Mouse (Mus musculus) embryonic facial prominence, embryonic 14.5 days (tissue): Measurements from ENCODE around the gene Aoc3. TPM values are rescaled to one million over a fixed set of nuclear protein-coding genes. Genes with fewer than 3 reads are reported as not detected.
A peak's percentile ranks its signal among the peaks of the same experiment; 100 is the strongest.

ENCODE experiments used
- ATAC-seq: fragments of 200-750 bp; cut with Nextera tagmentation; 2 replicates; pipeline ENCODE4 v1.8.0; 2017; ENCODE audit warnings: low read depth, moderate number of reproducible peaks, moderate TSS enrichment
- DNase-seq: peaks from one replicate; pipeline ENCODE4 v3.0.0-alpha.2; 2015; ENCODE audit warnings: low spot score
- H3K27ac ChIP-seq: fragments of 300-500 bp; sonication (generic); replicated peaks from 2 replicates; pipeline ENCODE4 v1.5.1; 2014; ENCODE audit warnings: low read depth, mild to moderate bottlenecking, low read length, moderate library complexity
- H3K27me3 ChIP-seq: fragments of 300-500 bp; sonication (generic); replicated peaks from 2 replicates; pipeline ENCODE4 v1.6.1; 2014; ENCODE audit warnings: low read length; ENCODE audit not compliant: control insufficient read depth, insufficient read depth
- H3K36me3 ChIP-seq: fragments of 300-500 bp; sonication (generic); 2 replicates; pipeline ENCODE4 v1.6.1; 2014; ENCODE audit warnings: low read length, mixed read lengths; ENCODE audit not compliant: control insufficient read depth, insufficient read depth
- H3K4me1 ChIP-seq: fragments of 300-500 bp; sonication (generic); 2 replicates; pipeline ENCODE4 v1.6.1; 2014; ENCODE audit warnings: antibody characterized with exemption, low read length; ENCODE audit not compliant: control insufficient read depth, insufficient read depth
- H3K4me2 ChIP-seq: fragments of 300-500 bp; sonication (generic); 2 replicates; pipeline ENCODE4 v1.6.1; 2014; ENCODE audit warnings: low read depth, mild to moderate bottlenecking, low read length, moderate library complexity, mixed read lengths
- H3K4me3 ChIP-seq: fragments of 300-500 bp; sonication (generic); 2 replicates; pipeline ENCODE4 v1.5.1; 2014; ENCODE audit warnings: low read depth, mild to moderate bottlenecking, low read length
- H3K9ac ChIP-seq: fragments of 300-500 bp; sonication (generic); 2 replicates; pipeline ENCODE4 v1.6.1; 2014; ENCODE audit warnings: low read depth, mild to moderate bottlenecking, low read length, moderate library complexity, mixed read lengths
- H3K9me3 ChIP-seq: fragments of 300-500 bp; sonication (generic); 2 replicates; pipeline ENCODE4 v1.6.1; 2016; ENCODE audit warnings: low read length; ENCODE audit not compliant: control insufficient read depth
- WGBS: fragments of 180-500 bp; shearing (Covaris S2); extraction: QIAGEN DNeasy Blood & Tissue Kit; methylation state at CpG from one replicate; pipeline ENCODE4 v1.1.7; 2014; 5-methylcytosine and 5-hydroxymethylcytosine counted together
- polyA plus RNA-seq: library from polyadenylated mRNA; unstranded; fragments of >200 nt; fragmentation: Nextera tagmentation; extraction: Ambion mirVana; gene quantifications from 2 replicates; pipeline ENCODE4 v1.2.1, GENCODE M21; 2014

Aoc3 gene
- polyA plus RNA-seq, 1 experiment from 2014 or later: 2.4 TPM

DNA sequence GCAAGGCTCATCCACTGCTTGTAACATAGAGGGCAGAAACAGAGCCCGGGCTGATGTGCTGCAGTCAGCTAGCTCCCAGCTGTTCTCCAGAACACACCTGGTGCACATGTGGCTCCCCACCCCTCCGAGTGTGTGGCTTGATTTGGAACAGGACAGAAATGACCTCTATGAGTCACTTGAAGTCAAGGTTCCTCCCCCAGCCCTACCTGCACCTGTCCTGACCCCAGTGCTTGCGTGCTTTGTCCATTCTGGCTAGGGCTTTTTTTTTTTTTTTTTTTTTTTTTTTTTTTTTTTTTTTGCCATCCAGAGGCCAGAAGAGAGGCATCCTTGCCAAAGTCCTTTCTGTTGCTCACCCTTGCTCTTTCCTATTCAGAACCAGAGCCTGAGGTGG is 21.3 kb downstream of the Aoc3 start:
- ATAC-seq: no peak
- no peak overlapping the region for H3K27ac ChIP-seq
- no peaks in the 10 kb centered on the region for H3K36me3 ChIP-seq
- H3K9me3 ChIP-seq: peaks cover 6% of the 10 kb centered on the region; the same call in 1 of the 2 replicates
- no peak overlapping the region for H3K4me2 ChIP-seq
- no peak overlapping the region for H3K4me3 ChIP-seq
- no peak overlapping the region for H3K9ac ChIP-seq
- no peak for DNase-seq
- no peaks in the 10 kb centered on the region for H3K27me3 ChIP-seq
- H3K4me1 ChIP-seq: no peaks in the 10 kb centered on the region
- WGBS: 53% methylated on average over 3 of the region's 3 CpGs

DNA sequence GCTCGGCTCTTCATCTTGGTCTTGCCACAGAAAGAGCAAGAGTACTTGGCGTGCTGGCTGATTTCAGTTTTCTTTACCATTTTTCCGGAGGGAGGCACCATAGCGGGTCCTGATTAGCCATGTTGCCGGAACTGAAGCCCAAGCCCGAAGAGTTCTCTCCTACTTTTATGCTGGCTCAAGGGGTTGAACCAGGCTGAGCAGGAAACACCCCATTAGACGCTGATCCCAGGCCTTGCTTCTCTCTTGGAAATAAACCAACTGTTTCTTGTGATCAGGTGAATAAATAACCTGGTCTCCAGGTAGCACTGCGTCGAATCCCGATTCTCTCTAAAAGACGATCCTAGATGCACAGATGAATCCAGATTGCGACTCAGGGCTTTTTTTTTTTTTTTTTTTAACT is 23.0 kb downstream of the Aoc3 start:
- H3K4me2 ChIP-seq: no peak overlapping the region
- H3K27me3 ChIP-seq: no peaks in the 10 kb centered on the region
- no peak overlapping the region for H3K27ac ChIP-seq
- ATAC-seq (no peak), DNase-seq (no peak)
- H3K4me1 ChIP-seq: no peaks in the 10 kb centered on the region
- WGBS: 91% methylated on average over 12 of the region's 12 CpGs
- no peaks in the 10 kb centered on the region for H3K36me3 ChIP-seq
- H3K9ac ChIP-seq: no peak overlapping the region
- peaks cover 6% of the 10 kb centered on the region; the same call in 1 of the 2 replicates for H3K9me3 ChIP-seq
- H3K4me3 ChIP-seq: no peak overlapping the region

DNA sequence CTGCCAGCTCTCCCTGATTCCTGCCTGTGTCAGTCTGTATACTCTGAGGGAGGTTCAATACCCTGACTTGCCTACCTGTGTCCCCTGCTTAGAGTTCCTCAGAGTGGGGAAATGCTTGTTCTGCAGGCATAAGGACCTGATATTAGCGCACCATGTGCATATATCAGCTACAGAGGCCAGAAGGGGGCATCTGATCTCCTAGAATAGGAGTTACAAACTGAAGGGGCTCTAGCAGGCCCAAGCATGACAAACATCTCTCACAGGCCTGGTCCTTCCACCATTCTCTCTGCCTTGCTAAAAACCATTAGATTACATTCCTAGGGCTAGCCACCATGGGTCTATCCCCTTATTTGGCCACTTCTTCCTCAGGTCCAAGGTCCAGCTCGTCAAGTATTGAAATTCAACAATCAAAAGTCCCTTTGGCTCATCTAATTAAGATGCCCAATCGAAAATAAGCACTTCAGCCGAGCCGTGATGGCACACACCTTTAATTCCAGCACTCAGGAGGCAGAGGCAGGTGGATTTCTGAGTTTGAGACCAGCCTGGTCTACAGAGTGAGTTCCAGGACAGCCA is 24.1 kb downstream of the Aoc3 start:
- no peaks in the 10 kb centered on the region for H3K27me3 ChIP-seq
- no peaks in the 10 kb centered on the region for H3K4me1 ChIP-seq
- H3K4me2 ChIP-seq: no peak overlapping the region
- H3K4me3 ChIP-seq: no peak overlapping the region
- no peak overlapping the region for H3K27ac ChIP-seq
- no peaks in the 10 kb centered on the region for H3K36me3 ChIP-seq
- H3K9ac ChIP-seq: no peak overlapping the region
- 87% methylated on average over 5 of the region's 5 CpGs for WGBS
- H3K9me3 ChIP-seq: peaks cover 6% of the 10 kb centered on the region; the same call in 1 of the 2 replicates
- ATAC-seq (no peak), DNase-seq (no peak)

DNA sequence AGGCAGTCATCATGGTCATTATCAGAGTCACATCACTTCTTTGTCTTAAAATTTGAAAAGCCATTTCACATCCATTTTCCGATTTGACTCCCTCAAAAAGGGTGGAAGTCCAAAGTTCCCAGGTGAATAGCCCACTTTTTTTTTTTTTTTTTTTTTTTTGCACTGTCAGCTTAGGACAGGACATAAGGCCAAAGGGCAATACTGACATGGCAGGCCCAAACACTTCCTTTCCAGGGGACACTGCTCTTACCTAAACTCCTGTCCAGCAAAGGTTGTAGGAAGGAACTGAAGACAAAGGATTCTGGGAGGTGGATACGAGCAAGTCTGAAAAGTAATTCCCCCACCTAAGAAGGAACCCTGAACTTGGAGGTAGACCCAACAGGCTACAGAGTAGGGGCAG is 25.5 kb downstream of the Aoc3 start:
- ATAC-seq: no peak
- H3K4me2 ChIP-seq: no peak overlapping the region
- no peak overlapping the region for H3K4me3 ChIP-seq
- H3K27ac ChIP-seq: no peak overlapping the region
- whole genome bisulfite sequencing: 88% methylated on average over 2 of the region's 2 CpGs
- H3K9ac ChIP-seq: no peak overlapping the region
- no peaks in the 10 kb centered on the region for H3K27me3 ChIP-seq
- DNase-seq: no peak
- no peaks in the 10 kb centered on the region for H3K9me3 ChIP-seq
- no peaks in the 10 kb centered on the region for H3K4me1 ChIP-seq
- H3K36me3 ChIP-seq: no peaks in the 10 kb centered on the region

DNA sequence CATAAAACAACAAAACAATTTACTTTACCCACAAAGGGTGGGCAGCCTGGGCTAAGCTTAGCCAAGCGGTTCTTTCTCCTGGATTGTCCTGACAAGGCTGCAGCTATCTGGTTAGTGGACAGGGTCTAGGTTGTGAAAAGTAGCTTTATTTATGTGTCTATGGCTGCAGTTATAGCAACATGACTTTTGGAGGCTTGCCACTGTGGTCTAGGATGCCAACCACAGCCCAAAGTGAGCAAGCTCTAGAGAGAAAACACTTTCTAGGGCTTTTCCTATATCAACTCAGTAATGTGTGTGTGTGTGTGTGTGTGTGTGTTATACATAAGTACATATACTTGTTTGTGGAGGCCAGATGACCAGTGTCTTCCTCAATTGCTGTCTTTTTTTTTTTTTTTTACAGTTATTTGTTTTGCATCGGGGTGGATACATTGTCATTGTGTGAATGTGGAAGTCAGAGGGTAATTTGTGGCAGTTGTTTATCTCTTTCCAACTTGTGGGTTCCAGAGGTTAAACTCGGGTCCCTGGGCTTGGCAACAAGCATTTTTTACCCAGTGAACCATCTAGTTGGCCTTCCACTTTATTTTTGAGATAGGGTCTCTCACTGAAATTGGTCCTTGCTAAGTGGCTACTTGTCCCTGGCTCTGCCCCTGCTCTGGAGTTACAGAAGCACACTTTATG is 27.2 kb downstream of the Aoc3 start:
- Histone ChIP-seq H3K9me3 (no peaks in the 10 kb centered on the region), H3K4me1 (no peaks in the 10 kb centered on the region), H3K36me3 (no peaks in the 10 kb centered on the region), H3K4me2 (no peak overlapping the region), H3K9ac (no peak overlapping the region), H3K27ac (no peak overlapping the region), H3K4me3 (no peak overlapping the region), H3K27me3 (no peaks in the 10 kb centered on the region)
- no peak for ATAC-seq
- DNase-seq: peak; percentile 19
- WGBS: 86% methylated on average over 3 of the region's 3 CpGs

DNA sequence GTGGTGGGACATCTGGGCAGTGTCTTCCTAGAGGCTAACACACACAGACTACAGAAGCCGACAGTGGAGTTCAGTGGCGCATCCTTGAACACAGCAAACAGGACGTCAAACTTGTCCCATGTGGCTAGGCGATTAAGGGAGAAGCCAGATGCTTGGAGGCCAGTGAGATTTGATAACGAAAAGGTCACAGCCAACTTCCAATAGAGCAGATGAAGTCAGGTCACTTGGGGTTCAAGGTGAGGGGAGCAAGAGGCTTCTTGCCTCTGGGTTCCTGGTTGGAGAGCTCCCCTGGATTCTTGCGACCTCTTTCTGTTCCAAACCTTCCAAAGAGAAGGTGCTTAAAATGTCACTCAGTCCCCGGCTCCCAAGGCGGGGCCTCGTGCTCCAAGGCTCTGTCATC is 29.4 kb downstream of the Aoc3 start:
- Histone ChIP-seq H3K4me1 (no peaks in the 10 kb centered on the region), H3K27ac (no peak overlapping the region), H3K4me3 (no peak overlapping the region), H3K9ac (no peak overlapping the region), H3K27me3 (no peaks in the 10 kb centered on the region), H3K4me2 (no peak overlapping the region), H3K36me3 (no peaks in the 10 kb centered on the region), H3K9me3 (no peaks in the 10 kb centered on the region)
- WGBS: 60% methylated on average over 9 of the region's 9 CpGs
- no peak for DNase-seq
- ATAC-seq: no peak

DNA sequence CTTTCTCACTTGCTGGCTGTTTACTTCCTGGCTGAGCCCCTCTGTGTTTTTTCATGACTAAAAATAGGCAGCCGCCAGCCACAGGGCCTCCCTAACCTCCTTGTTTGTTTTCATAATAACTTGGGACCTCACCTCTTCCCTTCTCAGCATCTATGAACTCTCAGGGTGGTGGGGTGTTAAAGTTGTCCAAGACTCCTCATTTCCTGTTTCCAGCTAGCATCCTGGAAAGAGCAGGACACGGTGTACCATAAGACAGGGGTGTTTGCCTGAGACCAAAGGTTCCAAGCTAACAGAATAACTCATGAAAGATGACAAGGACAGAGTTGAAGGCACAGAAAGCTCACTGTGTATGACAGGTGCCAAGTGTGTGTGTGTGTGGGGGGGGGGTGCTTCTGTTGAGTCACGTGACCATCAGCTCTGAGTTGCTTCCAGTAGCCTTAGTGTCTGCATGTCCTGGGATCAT is 30.3 kb downstream of the Aoc3 start:
- ATAC-seq (no peak), DNase-seq (no peak)
- WGBS: 45% methylated on average over 3 of the region's 3 CpGs
- no peak overlapping the region for H3K27ac ChIP-seq
- no peaks in the 10 kb centered on the region for H3K27me3 ChIP-seq
- no peaks in the 10 kb centered on the region for H3K4me1 ChIP-seq
- no peak overlapping the region for H3K4me2 ChIP-seq
- no peak overlapping the region for H3K9ac ChIP-seq
- no peak overlapping the region for H3K4me3 ChIP-seq
- H3K36me3 ChIP-seq: no peaks in the 10 kb centered on the region
- H3K9me3 ChIP-seq: no peaks in the 10 kb centered on the region

DNA sequence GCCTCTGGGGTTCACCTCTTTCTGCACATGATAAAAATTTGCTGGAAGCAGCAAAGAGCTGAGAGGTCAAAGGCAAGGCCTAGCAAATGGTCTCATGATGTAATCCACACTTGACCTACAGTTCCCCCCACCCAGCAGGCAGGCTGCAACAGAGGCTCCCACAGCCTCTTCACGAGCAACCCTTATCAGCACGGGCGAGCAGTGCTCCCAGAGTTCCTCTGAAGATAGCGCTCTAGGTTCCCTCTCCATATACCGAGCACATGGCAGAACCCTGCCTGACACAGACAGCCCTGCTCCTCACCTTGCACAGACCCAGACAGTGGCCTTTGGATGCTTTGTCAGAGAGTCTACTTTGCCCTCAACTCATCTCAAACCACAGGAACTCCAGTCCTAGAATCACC is 34.1 kb downstream of the Aoc3 start:
- Histone ChIP-seq H3K27ac (no peak overlapping the region), H3K4me2 (no peak overlapping the region), H3K9me3 (no peaks in the 10 kb centered on the region), H3K4me1 (no peaks in the 10 kb centered on the region), H3K9ac (no peak overlapping the region), H3K36me3 (no peaks in the 10 kb centered on the region), H3K4me3 (no peak overlapping the region), H3K27me3 (no peaks in the 10 kb centered on the region)
- DNase-seq: no peak
- WGBS: 79% methylated on average over 5 of the region's 5 CpGs
- ATAC-seq: no peak

DNA sequence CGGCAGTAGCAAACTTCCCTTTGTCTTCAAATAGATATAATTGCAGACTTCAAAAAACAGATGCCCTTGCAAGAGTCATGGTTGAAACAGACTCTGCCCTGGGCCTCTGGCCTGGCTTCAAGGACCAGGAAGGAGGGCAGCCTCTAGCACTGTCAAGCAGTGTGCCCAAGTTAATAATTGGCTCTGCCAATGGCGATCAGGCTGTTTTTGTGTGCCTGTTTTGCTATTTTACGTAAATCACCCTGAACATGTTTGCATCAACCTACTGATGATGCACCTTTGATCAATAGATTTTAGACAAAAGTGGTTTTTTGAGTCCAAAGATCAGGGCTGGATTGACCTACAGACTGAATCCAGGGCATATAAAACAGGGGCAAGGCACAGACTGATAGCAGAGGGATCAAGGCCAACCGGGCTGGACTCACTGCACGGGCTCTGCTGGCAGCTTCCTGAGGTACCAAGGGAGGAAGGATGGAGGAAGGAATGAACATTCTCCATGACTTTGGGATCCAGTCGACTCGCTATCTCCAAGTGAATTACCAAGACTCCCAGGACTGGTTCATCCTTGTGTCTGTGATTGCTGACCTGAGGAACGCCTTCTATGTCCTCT is 37.0 kb downstream of the Aoc3 start, which contains the start of gene G6pc:
Gene G6pc, plus strand, starts transcription at position 236 of the 610 bp plus-strand sequence.
- no peaks in the 10 kb centered on the region for H3K27me3 ChIP-seq
- no peaks in the 10 kb centered on the region for H3K9me3 ChIP-seq
- no peaks in the 10 kb centered on the region for H3K36me3 ChIP-seq
- 89% methylated on average over 8 of the region's 8 CpGs for WGBS
- H3K4me3 ChIP-seq: no peak within 1 kb of the TSS
- H3K9ac ChIP-seq: no peak within 1 kb of the TSS
- no peak for DNase-seq
- no peak within 1 kb of the TSS for H3K27ac ChIP-seq
- no peak within 1 kb of the TSS for H3K4me2 ChIP-seq
- no peaks in the 10 kb centered on the region for H3K4me1 ChIP-seq
- ATAC-seq: no peak
